Mouse (Mus musculus) embryonic facial prominence, embryonic 14.5 days (tissue): ENCODE data around the gene Vwf. TPM values are rescaled to one million over a fixed set of nuclear protein-coding genes. Genes with fewer than 3 reads are reported as not detected.

Experiments used
- ATAC-seq: fragments of 200-750 bp; cut with Nextera tagmentation; 2 replicates; pipeline ENCODE4 v1.8.0; 2017; ENCODE audit warnings: low read depth, moderate number of reproducible peaks, moderate TSS enrichment
- DNase-seq: peaks from one replicate; pipeline ENCODE4 v3.0.0-alpha.2; 2015; ENCODE audit warnings: low spot score
- H3K27ac ChIP-seq: fragments of 300-500 bp; sonication (generic); replicated peaks from 2 replicates; pipeline ENCODE4 v1.5.1; 2014; ENCODE audit warnings: low read depth, mild to moderate bottlenecking, low read length, moderate library complexity
- H3K27me3 ChIP-seq: fragments of 300-500 bp; sonication (generic); replicated peaks from 2 replicates; pipeline ENCODE4 v1.6.1; 2014; ENCODE audit warnings: low read length; ENCODE audit not compliant: control insufficient read depth, insufficient read depth
- H3K36me3 ChIP-seq: fragments of 300-500 bp; sonication (generic); 2 replicates; pipeline ENCODE4 v1.6.1; 2014; ENCODE audit warnings: low read length, mixed read lengths; ENCODE audit not compliant: control insufficient read depth, insufficient read depth
- H3K4me1 ChIP-seq: fragments of 300-500 bp; sonication (generic); 2 replicates; pipeline ENCODE4 v1.6.1; 2014; ENCODE audit warnings: antibody characterized with exemption, low read length; ENCODE audit not compliant: control insufficient read depth, insufficient read depth
- H3K4me2 ChIP-seq: fragments of 300-500 bp; sonication (generic); 2 replicates; pipeline ENCODE4 v1.6.1; 2014; ENCODE audit warnings: low read depth, mild to moderate bottlenecking, low read length, moderate library complexity, mixed read lengths
- H3K4me3 ChIP-seq: fragments of 300-500 bp; sonication (generic); 2 replicates; pipeline ENCODE4 v1.5.1; 2014; ENCODE audit warnings: low read depth, mild to moderate bottlenecking, low read length
- H3K9ac ChIP-seq: fragments of 300-500 bp; sonication (generic); 2 replicates; pipeline ENCODE4 v1.6.1; 2014; ENCODE audit warnings: low read depth, mild to moderate bottlenecking, low read length, moderate library complexity, mixed read lengths
- H3K9me3 ChIP-seq: fragments of 300-500 bp; sonication (generic); 2 replicates; pipeline ENCODE4 v1.6.1; 2016; ENCODE audit warnings: low read length; ENCODE audit not compliant: control insufficient read depth
- WGBS: fragments of 180-500 bp; shearing (Covaris S2); extraction: QIAGEN DNeasy Blood & Tissue Kit; methylation state at CpG from one replicate; pipeline ENCODE4 v1.1.7; 2014; 5-methylcytosine and 5-hydroxymethylcytosine counted together
- polyA plus RNA-seq: library from polyadenylated mRNA; unstranded; fragments of >200 nt; fragmentation: Nextera tagmentation; extraction: Ambion mirVana; gene quantifications from 2 replicates; pipeline ENCODE4 v1.2.1, GENCODE M21; 2014

Gene Vwf
- polyA plus RNA-seq, 1 experiment from 2014 or later: 16.0 TPM

- no peak overlapping the region for H3K9ac ChIP-seq
- H3K27me3 ChIP-seq: no peaks in the 10 kb centered on the region
- no peak overlapping the region for H3K4me2 ChIP-seq
- no peak overlapping the region for H3K27ac ChIP-seq
- no peak overlapping the region for H3K4me3 ChIP-seq
- WGBS: 76% methylated on average over 6 of the region's 6 CpGs
- DNase-seq (no peak), ATAC-seq (no peak)
- H3K9me3 ChIP-seq: 0 out of 2 replicates have a peak, but pooled peaks cover 4% of the 10 kb centered on the region
- H3K36me3 ChIP-seq: no peaks in the 10 kb centered on the region
- H3K4me1 ChIP-seq: no peaks in the 10 kb centered on the region
Measured at GRCm38 (mm10) chr6:125729471-125729870, 182.9 kb downstream of the Vwf start.

DNA sequence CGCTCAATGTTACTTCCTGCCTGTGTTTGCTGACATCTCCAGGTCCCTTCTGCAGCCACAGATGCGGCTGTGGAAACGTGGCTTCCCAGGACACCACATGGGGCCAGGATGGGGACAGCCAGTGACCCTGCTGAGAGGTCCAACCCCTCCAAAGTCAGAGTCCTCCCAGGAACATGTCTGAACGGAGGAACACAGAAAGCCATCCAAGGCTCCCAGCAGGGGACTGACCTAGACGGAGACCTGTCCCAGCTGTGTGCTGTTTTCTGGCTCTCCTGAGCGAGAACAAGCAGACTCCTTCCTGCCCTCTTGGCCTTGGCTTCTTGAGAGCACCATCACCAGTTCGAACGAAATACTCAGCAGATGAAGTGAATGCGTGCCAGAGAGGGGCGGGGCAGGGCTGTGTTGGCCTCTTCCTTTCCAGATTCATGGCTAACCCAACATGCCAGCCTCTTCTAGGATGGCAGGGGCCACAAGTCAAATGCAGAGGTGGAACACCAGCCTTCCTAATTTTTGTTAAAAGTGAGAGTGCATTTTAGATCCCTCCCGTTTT, 183.5 kb downstream of the Vwf start:
- 62% methylated on average over 11 of the region's 11 CpGs for WGBS
- Histone ChIP-seq H3K27ac (no peak overlapping the region), H3K9me3 (0 out of 2 replicates have a peak, but pooled peaks cover 4% of the 10 kb centered on the region), H3K4me1 (no peaks in the 10 kb centered on the region), H3K4me3 (no peak overlapping the region), H3K9ac (no peak overlapping the region), H3K4me2 (no peak overlapping the region), H3K27me3 (no peaks in the 10 kb centered on the region), H3K36me3 (no peaks in the 10 kb centered on the region)
- no peak for ATAC-seq
- DNase-seq: no peak

Other genes starting within 250 kb of the Vwf start
- 46.4 and 49.0 TPM in 2 replicates for gene Ltbr, start 232.9 kb upstream of the Vwf start, polyA plus RNA-seq
- 1.5 and 3.2 TPM in 2 replicates for gene Scnn1a, start 226.1 kb upstream of the Vwf start, polyA plus RNA-seq
- gene Tnfrsf1a, start 197.4 kb upstream of the Vwf start, polyA plus RNA-seq: 81.8 and 82.6 TPM in 2 replicates
- 1.0 and 1.4 TPM in 2 replicates for gene Plekhg6, start 166.0 kb upstream of the Vwf start, polyA plus RNA-seq
- 241 and 245 TPM in 2 replicates for gene Cd9, start 52.0 kb upstream of the Vwf start, polyA plus RNA-seq
- gene Ano2, start 143.6 kb downstream of the Vwf start, polyA plus RNA-seq: 0.89 and 1.2 TPM in 2 replicates